Mouse (Mus musculus) olfactory bulb, adult 2 months (tissue): ENCODE measurements around the gene Elmod3.

Source experiments
- CTCF ChIP-seq: fragments of 200-500 bp; IDR thresholded peaks from 2 replicates; pipeline ENCODE4 v1.5.1; 2012; ENCODE audit warnings: low read depth, mild to moderate bottlenecking, low read length, moderate library complexity; ENCODE audit not compliant: insufficient read depth
- POLR2A ChIP-seq: fragments of 200-500 bp; IDR thresholded peaks from 2 replicates; pipeline ENCODE4 v1.6.1; 2012; ENCODE audit warnings: mild to moderate bottlenecking, low read depth, low read length, moderate library complexity; ENCODE audit not compliant: insufficient read depth

DNA sequence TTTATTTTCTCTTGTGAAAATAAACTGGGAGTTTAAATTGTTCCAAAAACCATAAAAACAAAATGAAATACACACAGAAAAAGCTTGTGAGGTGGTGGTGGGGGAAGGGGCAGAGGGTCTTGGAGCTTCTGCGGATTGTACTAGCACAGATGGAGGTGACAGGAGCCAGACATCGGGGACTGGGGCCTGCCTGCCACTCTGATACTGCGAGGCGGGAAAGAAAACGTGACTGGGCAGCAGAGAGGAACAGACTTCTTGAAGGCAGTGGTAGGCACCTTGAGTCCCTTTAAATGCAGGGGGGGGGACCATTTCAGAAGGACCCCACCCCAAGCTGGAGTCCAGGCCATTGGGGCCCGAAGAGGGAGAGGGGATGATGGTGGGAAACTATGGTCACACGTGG is 28.2 kb upstream of the Elmod3 start:
- TF ChIP-seq POLR2A, result no peak
- TF ChIP-seq CTCF, result no peak
